Mouse (Mus musculus): ENCODE measurements around the gene Hist1h1t. TPM values are rescaled to one million over a fixed set of nuclear protein-coding genes. Genes with fewer than 3 reads are reported as not detected.
"Not testable (repeated sequence)": the region's sequence is repeated elsewhere in the genome, so short reads cannot be mapped to it uniquely, and the experiment has no call there.

Gene Hist1h1t
- total RNA-seq (2021): under 1 TPM in 1 of 2 experiments, not detected in 1; 0.40 TPM
- long read RNA-seq, experiment 1: 0 reads
- long read RNA-seq, experiment 2: 0 reads

DNA sequence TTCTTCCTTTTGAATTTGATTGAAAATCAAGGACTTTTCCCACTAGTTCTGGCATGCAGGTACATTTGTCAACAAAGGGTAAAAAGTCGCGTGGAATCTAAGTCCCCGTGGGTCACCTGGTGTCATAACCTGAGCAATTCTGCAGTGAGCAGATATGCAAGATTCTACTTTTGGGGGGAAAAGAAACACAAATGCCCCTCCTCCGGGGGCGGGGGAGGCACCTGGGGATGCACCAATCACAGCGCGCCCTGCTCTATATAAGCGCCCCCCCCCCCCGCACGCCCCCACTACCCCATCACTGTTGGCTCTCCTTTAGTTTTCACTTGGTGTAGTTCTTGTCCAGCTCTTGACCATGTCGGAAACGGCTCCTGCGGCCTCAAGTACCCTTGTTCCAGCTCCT, at the start of gene Hist1h1t:
Gene Hist1h1t (plus strand): TSS at position 301 of the 400 bp plus-strand sequence.
- intact Hi-C loops (cut with DNase I): loop anchor here (5.0 kb wide), 2 partner anchors 73 to 113 kb away; partner anchors contain the start of genes Hist1h1e, Hist1h2be and Hist1h4d
- no peak for DNase-seq (ENCODE audit: low spot score in 2 of 2)

GRCm38 (mm10) chr13:23659636-23660366, 35.8 kb upstream of the Hist1h1t start:
- intact Hi-C loops (cut with DNase I): no loop called here
- DNase-seq (ENCODE audit: low spot score in 2 of 2): no peak

- intact Hi-C loops (cut with DNase I): no loop called here
- no peak for DNase-seq (ENCODE audit: low spot score in 2 of 2)
Measured at GRCm38 (mm10) chr13:23662536-23662935, 33.1 kb upstream of the Hist1h1t start.

DNA sequence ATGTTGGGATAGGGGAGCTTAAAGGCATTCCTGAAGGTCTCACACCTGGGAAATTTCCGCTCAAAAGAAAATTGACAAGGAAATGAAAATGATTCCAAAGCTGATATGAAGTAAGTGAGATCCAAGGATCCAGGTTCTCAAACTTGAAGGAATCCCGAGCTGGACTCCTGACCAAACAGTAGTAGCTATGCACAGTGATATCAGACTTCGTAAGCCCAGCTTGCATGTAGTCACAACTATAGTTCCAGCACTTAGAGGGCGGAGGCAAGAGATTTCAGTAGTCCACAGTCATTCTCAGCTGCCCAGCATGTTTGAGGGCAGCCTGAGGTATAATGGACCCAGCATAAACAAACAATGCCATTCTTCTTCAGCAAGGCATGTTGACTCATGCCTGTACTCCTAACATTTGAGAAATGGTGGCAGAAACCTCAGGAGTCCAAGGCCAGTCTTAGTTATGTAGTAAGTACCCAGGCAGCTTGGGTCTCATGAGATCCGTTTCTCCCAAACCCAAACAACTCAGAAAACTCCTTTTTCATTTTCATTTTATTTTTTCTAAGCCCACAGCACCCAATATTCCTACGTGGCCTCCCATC, 13.5 kb upstream of the Hist1h1t start:
- intact Hi-C loops (cut with DNase I): loop anchor here (2.0 to 10.0 kb wide), 2 partner anchors 59 to 1637 kb away; partner anchors contain the start of genes Hist1h1e, Hist1h2ag, Hist1h2bj and Hist1h4i
- no peak for DNase-seq (ENCODE audit: low spot score in 2 of 2)

GRCm38 (mm10) chr13:23682623-23682946, 13.0 kb upstream of the Hist1h1t start:
- DNase-seq (ENCODE audit: low spot score in 2 of 2): no peak
- intact Hi-C loops (cut with DNase I): loop anchor here (2.0 to 10.0 kb wide), 2 partner anchors 60 to 1638 kb away; partner anchors contain the start of genes Hist1h1e, Hist1h2ag, Hist1h2bj and Hist1h4i

- intact Hi-C loops (cut with DNase I): loop anchor here (2.0 to 10.0 kb wide), 2 partner anchors 60 to 1638 kb away; partner anchors contain the start of genes Hist1h1e, Hist1h2ag, Hist1h2bj and Hist1h4i
Measured at GRCm38 (mm10) chr13:23682947-23683754, 12.5 kb upstream of the Hist1h1t start.

GRCm38 (mm10) chr13:23683755-23684281, 11.8 kb upstream of the Hist1h1t start, which contains the start of the genes Hist1h2ac and Hist1h2bc:
Hist1h2ac (minus strand) TSS chr13:23683948.
Hist1h2bc (plus strand) TSS chr13:23684199.
- peak; percentile 92 to 98 for DNase-seq (ENCODE audit: low spot score in 2 of 2)
- intact Hi-C loops (cut with DNase I): loop anchor here (1.0 to 10.0 kb wide), 3 partner anchors 14 to 1639 kb away; partner anchors contain the start of genes Hist1h1e, Hist1h2ag, Hist1h2bj and Hist1h4c

More at GRCm38 (mm10) chr13:23682947-23683754, 12.5 kb upstream of the Hist1h1t start:
- not testable (repeated sequence) for DNase-seq (ENCODE audit: low spot score in 2 of 2)

DNA sequence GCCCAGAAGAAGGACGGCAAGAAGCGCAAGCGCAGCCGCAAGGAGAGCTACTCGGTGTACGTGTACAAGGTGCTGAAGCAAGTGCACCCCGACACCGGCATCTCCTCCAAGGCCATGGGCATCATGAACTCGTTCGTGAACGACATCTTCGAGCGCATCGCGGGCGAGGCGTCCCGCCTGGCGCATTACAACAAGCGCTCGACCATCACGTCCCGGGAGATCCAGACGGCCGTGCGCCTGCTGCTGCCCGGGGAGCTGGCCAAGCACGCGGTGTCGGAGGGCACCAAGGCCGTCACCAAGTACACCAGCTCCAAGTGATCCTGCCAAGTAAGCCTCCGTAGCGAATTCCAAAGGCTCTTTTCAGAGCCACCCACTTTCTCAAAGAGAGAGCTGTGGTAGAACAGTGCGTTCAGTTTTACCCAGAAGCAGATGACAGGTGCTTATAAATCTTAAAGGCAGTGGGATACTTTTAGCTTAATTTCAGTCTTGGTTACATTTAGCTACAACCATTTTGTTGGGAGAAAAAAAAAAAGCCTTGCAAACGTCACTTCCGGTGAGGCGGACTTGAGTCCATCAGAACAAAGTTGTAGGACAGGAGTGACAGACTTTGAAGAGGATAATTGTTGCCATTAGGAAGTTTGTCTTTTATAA, 11.2 kb upstream of the Hist1h1t start:
- peak; percentile 61 to 69 for DNase-seq (ENCODE audit: low spot score in 2 of 2)
- intact Hi-C loops (cut with DNase I): loop anchor here (1.0 to 10.0 kb wide), 2 partner anchors 14 to 1640 kb away; partner anchors contain the start of genes Hist1h2ag, Hist1h2bj, Hist1h4c and Hist1h4i

DNA sequence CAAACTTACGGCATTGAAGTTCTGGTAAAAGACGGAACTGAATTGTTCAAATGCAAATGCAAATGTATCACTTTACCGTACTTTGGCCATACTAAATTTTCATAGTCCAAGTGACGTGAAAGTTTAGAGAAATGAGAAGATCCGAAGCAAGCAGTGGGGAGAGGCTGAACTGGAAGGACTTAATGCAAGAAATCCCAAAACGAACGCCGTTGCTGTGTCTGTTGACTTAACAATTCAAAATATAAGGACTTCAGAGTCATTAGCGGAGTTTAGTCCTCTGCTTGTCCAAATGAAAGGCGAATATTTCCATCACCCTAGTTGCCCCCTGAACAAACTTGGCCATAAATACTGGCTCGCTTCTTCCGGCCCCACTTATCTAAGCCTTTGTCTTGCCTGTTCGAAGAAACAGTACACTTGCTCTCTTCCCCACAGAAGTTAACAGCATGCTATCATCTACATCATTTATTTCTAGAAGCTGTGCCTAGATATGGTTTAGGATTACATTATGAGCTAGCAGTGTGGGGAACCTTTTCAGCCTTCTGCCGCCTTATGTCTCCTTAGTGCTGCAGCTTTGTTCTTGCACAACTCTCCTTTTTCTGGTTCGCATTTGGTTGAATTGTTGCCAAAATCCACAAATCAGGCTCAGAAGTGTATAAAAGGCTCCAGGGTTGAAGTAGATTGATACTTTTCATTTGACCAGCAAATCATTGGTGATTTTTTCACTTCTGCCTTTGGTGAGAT, 10.3 kb upstream of the Hist1h1t start:
- intact Hi-C loops (cut with DNase I): loop anchor here (10.0 kb wide), 1 partner anchor 1640 kb away; the partner anchor contains the start of genes Hist1h2ag, Hist1h2bj and Hist1h4i
- DNase-seq (ENCODE audit: low spot score in 2 of 2): no peak

DNA sequence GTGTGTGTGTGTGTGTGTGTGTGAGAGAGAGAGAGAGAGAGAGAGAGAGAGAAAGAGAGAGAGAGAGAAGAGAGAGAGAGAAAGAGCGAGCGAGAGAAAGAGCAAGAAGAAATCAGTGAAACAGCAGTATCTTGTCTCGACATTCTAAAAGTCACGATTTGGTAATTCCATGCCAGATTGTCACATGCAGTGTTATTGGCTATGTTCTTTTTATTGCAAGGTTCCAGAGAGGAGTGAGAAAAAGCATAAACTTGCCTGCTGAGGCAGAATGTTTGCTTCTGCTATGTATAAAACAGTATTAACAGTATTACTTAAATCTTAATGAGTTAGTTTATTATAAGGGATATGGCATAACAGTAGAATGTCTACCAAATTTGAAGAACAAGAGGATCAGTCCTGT, 9.6 kb upstream of the Hist1h1t start:
- intact Hi-C loops (cut with DNase I): loop anchor here (10.0 kb wide), 1 partner anchor 1641 kb away; the partner anchor contains the start of genes Hist1h2ag, Hist1h2bj and Hist1h4i
- DNase-seq (ENCODE audit: low spot score in 2 of 2): peak in 1 of 2 experiments; percentile 69

GRCm38 (mm10) chr13:23687181-23687580, 8.4 kb upstream of the Hist1h1t start:
- intact Hi-C loops (cut with DNase I): loop anchor here (10.0 kb wide), 1 partner anchor 1642 kb away; the partner anchor contains the start of genes Hist1h2ag, Hist1h2bj and Hist1h4i
- DNase-seq (ENCODE audit: low spot score in 2 of 2): no peak

GRCm38 (mm10) chr13:23687907-23688306, 7.7 kb upstream of the Hist1h1t start:
- no peak for DNase-seq (ENCODE audit: low spot score in 2 of 2)
- intact Hi-C loops (cut with DNase I): loop anchor here (10.0 kb wide), 1 partner anchor 1643 kb away; the partner anchor contains the start of genes Hist1h2ag, Hist1h2bj and Hist1h4i

- intact Hi-C loops (cut with DNase I): loop anchor here (10.0 kb wide), 1 partner anchor 1644 kb away; the partner anchor contains the start of genes Hist1h2ag, Hist1h2bj and Hist1h4i
- DNase-seq (ENCODE audit: low spot score in 2 of 2): no peak
Measured at GRCm38 (mm10) chr13:23688956-23689355, 6.7 kb upstream of the Hist1h1t start.

- DNase-seq (ENCODE audit: low spot score in 2 of 2): no peak
- intact Hi-C loops (cut with DNase I): loop anchor here (10.0 kb wide), 1 partner anchor 1645 kb away; the partner anchor contains the start of genes Hist1h2ag, Hist1h2bj and Hist1h4i
Measured at GRCm38 (mm10) chr13:23689459-23689858, 6.2 kb upstream of the Hist1h1t start.

DNA sequence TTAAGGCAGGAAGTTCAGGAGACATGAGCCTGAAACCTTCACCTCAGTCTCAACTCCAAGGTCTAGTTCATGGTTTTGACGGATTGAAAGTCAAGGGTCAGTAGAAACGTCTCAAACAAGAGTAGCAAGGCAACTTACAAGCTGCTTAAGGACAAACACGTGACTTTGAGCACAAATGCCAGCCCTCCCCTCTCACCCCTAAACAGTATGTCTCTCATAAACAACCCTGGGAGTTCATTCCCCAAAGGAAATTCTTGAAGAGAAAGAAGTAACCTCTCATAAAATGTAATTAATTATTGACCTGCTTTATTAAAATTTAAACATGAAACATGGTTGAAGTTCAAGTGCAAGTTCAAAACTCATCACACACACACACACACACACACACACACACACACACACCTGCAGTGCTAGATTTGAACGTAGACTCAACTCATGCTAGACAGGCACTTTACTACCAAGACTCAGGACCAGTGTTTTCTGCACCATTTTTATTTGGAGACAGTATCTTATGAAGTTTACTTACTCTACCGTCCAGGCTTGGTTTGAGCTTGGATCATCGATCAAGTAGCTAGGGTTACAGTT, 1.7 kb upstream of the Hist1h1t start:
- no peak for DNase-seq (ENCODE audit: low spot score in 2 of 2)
- intact Hi-C loops (cut with DNase I): no loop called here

- intact Hi-C loops (cut with DNase I): loop anchor here (5.0 kb wide), 2 partner anchors 73 to 113 kb away; partner anchors contain the start of genes Hist1h1e, Hist1h2be and Hist1h4d
- no peak for DNase-seq (ENCODE audit: low spot score in 2 of 2)
Measured at GRCm38 (mm10) chr13:23694956-23695355, 658 bp upstream of the Hist1h1t start.

DNA sequence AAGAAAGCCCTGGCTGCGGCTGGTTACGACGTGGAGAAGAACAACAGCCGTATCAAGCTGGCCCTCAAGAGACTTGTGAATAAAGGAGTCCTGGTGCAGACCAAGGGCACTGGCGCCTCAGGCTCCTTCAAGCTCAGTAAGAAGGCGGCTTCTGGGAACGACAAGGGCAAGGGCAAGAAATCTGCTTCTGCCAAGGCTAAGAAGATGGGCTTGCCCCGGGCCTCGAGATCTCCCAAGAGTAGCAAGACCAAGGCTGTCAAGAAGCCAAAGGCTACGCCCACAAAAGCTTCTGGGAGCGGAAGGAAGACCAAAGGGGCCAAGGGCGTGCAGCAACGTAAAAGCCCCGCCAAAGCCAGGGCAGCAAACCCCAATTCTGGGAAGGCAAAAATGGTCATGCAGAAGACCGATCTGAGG, 454 bp downstream of the Hist1h1t start:
- intact Hi-C loops (cut with DNase I): loop anchor here (5.0 kb wide), 2 partner anchors 74 to 114 kb away; partner anchors contain the start of genes Hist1h1e, Hist1h2be and Hist1h4d

More for the DNA sequence above, 454 bp downstream of the Hist1h1t start:
- DNase-seq (ENCODE audit: low spot score in 2 of 2): no peak

Measured in left cerebral cortex, postnatal 14 days (tissue).